Mouse (Mus musculus): ENCODE data around the gene Olfr368.

Gene Olfr368

DNA sequence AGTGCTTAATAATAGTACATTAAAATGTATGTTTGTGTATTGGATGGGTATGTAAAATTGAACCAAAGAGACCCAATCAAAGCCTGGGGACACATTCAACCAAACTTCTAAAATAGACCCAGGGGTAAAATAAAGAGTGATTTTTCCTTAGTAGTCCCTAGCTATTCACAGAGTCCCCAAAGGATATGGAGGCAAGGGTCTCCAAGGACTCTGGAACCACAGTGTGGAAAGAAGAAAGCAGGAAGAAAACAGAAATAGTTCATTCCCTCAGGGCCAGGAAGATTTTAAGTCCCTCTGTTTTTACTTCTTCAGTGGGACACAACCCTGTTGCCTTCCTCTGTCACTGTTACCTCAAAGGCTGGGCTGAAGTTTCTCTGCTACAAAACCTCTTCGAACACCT, at the start of gene Olfr368:
TSS of gene Olfr368 (plus strand) at position 301 of the 400 bp plus-strand sequence.
- DNase-seq: no peak

DNA sequence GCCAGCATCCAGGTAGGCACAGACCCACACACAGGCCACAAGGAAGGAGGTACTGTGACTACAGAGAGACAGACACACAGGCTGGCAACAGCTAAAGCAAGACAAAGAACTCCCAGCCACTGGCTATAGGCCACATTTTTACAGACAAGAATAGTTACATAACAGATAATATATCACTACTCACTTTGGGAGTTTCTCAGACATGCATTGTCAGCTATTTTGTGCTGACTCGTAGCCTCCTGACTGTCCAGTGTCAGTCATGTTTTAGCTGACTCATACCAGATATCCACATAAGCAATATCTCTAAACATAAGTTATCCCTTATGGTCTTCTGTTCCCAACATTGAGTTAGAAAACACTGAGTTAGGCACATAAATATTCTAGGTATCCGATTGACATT, 7.0 kb downstream of the Olfr368 start:
- DNase-seq: no peak

- peak; percentile 56 for DNase-seq
Measured at GRCm38 (mm10) chr2:37338497-37339187, 12.3 kb downstream of the Olfr368 start.

GRCm38 (mm10) chr2:37351671-37352070, 25.4 kb downstream of the Olfr368 start:
- peak; percentile 45 for DNase-seq

GRCm38 (mm10) chr2:37355571-37355970, 29.3 kb downstream of the Olfr368 start:
- DNase-seq: no peak

- peak; percentile 94 for DNase-seq
Measured at GRCm38 (mm10) chr2:37358633-37359540, 32.6 kb downstream of the Olfr368 start, which contains the start of gene Pdcl. Pdcl (minus strand) TSS chr2:37359332.

- DNase-seq: no peak
Measured at GRCm38 (mm10) chr2:37359908-37360307, 33.6 kb downstream of the Olfr368 start.

DNA sequence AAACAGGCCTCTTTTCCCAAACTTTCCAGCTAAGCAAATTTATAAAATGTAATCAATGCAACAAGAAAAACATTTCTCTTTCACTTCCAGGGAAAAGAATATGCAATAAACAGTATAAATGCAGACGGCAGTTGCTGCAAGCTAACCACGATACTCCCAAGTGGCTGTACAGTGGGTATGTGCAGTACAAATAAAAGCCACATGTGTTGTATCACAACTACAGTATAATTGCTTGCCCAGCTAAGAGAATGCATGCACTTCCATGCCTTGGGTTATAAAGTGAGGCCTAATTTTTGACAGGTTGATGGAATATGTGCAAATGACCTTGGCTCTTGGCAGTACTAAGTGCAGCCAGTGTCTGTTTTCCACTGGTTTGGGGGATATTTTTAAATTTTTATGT, 44.3 kb downstream of the Olfr368 start:
- no peak for DNase-seq

- no peak for DNase-seq
Measured at GRCm38 (mm10) chr2:37376018-37376417, 49.7 kb downstream of the Olfr368 start.

DNA sequence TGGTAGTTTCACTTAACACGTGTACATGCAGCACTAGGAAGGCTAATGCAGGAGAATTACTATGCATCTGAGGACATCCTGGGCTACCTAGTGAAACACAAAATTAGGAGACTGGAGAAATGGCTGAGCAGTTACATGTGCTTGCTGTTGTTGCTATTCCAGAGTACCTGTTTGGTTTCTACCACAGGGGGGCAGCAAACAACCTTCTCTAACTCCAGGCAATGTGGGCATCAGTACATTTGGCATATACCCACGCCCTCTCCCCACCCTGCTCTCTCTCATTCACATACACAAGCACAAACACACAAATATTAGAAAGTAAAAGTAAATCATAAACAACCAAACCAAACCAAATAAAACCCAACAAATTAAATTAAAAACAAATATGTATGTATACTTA, 53.9 kb downstream of the Olfr368 start:
- peak; percentile 64 for DNase-seq

Data from kidney, postnatal 14 days (tissue).